Mouse (Mus musculus): ENCODE data around the gene Ugt1a6b.

- no peak for TF ChIP-seq CTCF (IDR thresholded peaks at IDR 0.05; ENCODE audit: low read depth)
- no peak for TF ChIP-seq EP300 (optimal IDR thresholded peaks at IDR 0.05)
Observed at GRCm38 (mm10) chr1:88219054-88219453, 116.0 kb downstream of the Ugt1a6b start.
